Mouse (Mus musculus) kidney, adult 2 months (tissue): Measurements from ENCODE around the gene Gng8. TPM values are rescaled to one million over a fixed set of nuclear protein-coding genes. Genes with fewer than 3 reads are reported as not detected.

Experiments used
- DNase-seq: peaks from one replicate; pipeline ENCODE4 v3.0.0; 2021
- H3K27ac ChIP-seq: fragments of 200-500 bp; 2 replicates; pipeline ENCODE4 v1.5.1; 2012; ENCODE audit warnings: low read depth, low read length, control low read depth, inconsistent platforms; ENCODE audit not compliant: insufficient read depth
- H3K27me3 ChIP-seq: fragments of 200-500 bp; replicated peaks from 2 replicates; pipeline ENCODE4 v1.6.1; 2012; ENCODE audit warnings: mild to moderate bottlenecking, moderate library complexity, low read length, inconsistent platforms; ENCODE audit not compliant: control insufficient read depth, insufficient read depth
- H3K36me3 ChIP-seq: fragments of 200-500 bp; 2 replicates; pipeline ENCODE4 v1.6.1; 2012; ENCODE audit warnings: mild to moderate bottlenecking, moderate library complexity, low read length, inconsistent platforms; ENCODE audit not compliant: control insufficient read depth, insufficient read depth
- H3K4me1 ChIP-seq: fragments of 200-500 bp; 2 replicates; pipeline ENCODE4 v1.6.1; 2011; ENCODE audit warnings: low read length; ENCODE audit not compliant: control insufficient read depth, insufficient read depth
- H3K4me3 ChIP-seq: fragments of 200-500 bp; 2 replicates; pipeline ENCODE4 v1.5.1; 2011; ENCODE audit warnings: mild to moderate bottlenecking, low read depth, low read length, control low read depth; ENCODE audit not compliant: insufficient read depth
- CTCF ChIP-seq: fragments of 200-500 bp; conservative IDR thresholded peaks from 2 replicates; pipeline ENCODE4 v1.5.1; 2011; ENCODE audit warnings: low read depth, mild to moderate bottlenecking, control low read depth, low read length, moderate library complexity, mixed read lengths; ENCODE audit not compliant: insufficient read depth, insufficient read length
- POLR2A ChIP-seq: fragments of 200-500 bp; IDR thresholded peaks from one replicate; pipeline ENCODE4 v1.6.1; 2011; ENCODE audit warnings: low read depth, low read length, control low read depth
- WGBS: fragments of 180-500 bp; shearing (Covaris S2); methylation state at CpG from one replicate; pipeline ENCODE4 v1.1.7; 2018; 5-methylcytosine and 5-hydroxymethylcytosine counted together
- polyA plus RNA-seq: library from polyadenylated mRNA; depleted of rRNA; stranded (reverse); fragments of >200 nt; gene quantifications from 2 replicates; pipeline ENCODE4 v1.2.3, GENCODE M21; 2012

Gng8 gene
- polyA plus RNA-seq, 1 experiment: 3.6 TPM

GRCm38 (mm10) chr7:16869497-16869896, 22.1 kb upstream of the Gng8 start:
- H3K4me1 ChIP-seq: no peaks in the 10 kb centered on the region
- no peaks in the 10 kb centered on the region for H3K27me3 ChIP-seq
- no peak overlapping the region for H3K4me3 ChIP-seq
- no peaks in the 10 kb centered on the region for H3K36me3 ChIP-seq
- DNase-seq: no peak
- WGBS: 61% methylated on average over 16 of the region's 16 CpGs
- TF ChIP-seq CTCF (no peak), POLR2A (no peak)
- H3K27ac ChIP-seq: no peak overlapping the region

GRCm38 (mm10) chr7:16871600-16871999, 20.0 kb upstream of the Gng8 start:
- TF ChIP-seq CTCF (no peak), POLR2A (no peak)
- no peak for DNase-seq
- H3K27me3 ChIP-seq: no peaks in the 10 kb centered on the region
- no peaks in the 10 kb centered on the region for H3K4me1 ChIP-seq
- WGBS: 82% methylated on average over 10 of the region's 10 CpGs
- H3K4me3 ChIP-seq: no peak overlapping the region
- no peak overlapping the region for H3K27ac ChIP-seq
- no peaks in the 10 kb centered on the region for H3K36me3 ChIP-seq

GRCm38 (mm10) chr7:16872478-16872877, 19.1 kb upstream of the Gng8 start:
- Histone ChIP-seq H3K4me3 (no peak overlapping the region), H3K4me1 (no peaks in the 10 kb centered on the region), H3K27me3 (no peaks in the 10 kb centered on the region), H3K36me3 (no peaks in the 10 kb centered on the region), H3K27ac (no peak overlapping the region)
- TF ChIP-seq CTCF: no peak
- no peak for TF ChIP-seq POLR2A
- WGBS: 93% methylated on average over 9 of the region's 9 CpGs
- no peak for DNase-seq

GRCm38 (mm10) chr7:16873392-16873791, 18.2 kb upstream of the Gng8 start:
- WGBS: 88% methylated on average over 4 of the region's 4 CpGs
- Histone ChIP-seq H3K4me3 (no peak overlapping the region), H3K36me3 (no peaks in the 10 kb centered on the region), H3K4me1 (no peaks in the 10 kb centered on the region), H3K27me3 (no peaks in the 10 kb centered on the region), H3K27ac (no peak overlapping the region)
- TF ChIP-seq POLR2A (no peak), CTCF (no peak)
- DNase-seq: no peak

- Histone ChIP-seq H3K27ac (peak overlapping the region; percentile 29), H3K36me3 (no peaks in the 10 kb centered on the region), H3K4me3 (no peak overlapping the region), H3K27me3 (no peaks in the 10 kb centered on the region), H3K4me1 (no peaks in the 10 kb centered on the region)
- 2% methylated on average over 17 of the region's 17 CpGs for WGBS
- TF ChIP-seq POLR2A: no peak
- peak; percentile 94 for TF ChIP-seq CTCF
- peak; percentile 79 for DNase-seq
Observed at GRCm38 (mm10) chr7:16874190-16874589, 17.4 kb upstream of the Gng8 start.

- under 1% methylated on average over 33 of the region's 33 CpGs for WGBS
- peak; percentile 100 for DNase-seq
- TF ChIP-seq CTCF (peak; percentile 17; the same call in 1 of the 2 replicates), POLR2A (no peak)
- no peaks in the 10 kb centered on the region for H3K27me3 ChIP-seq
- no peaks in the 10 kb centered on the region for H3K36me3 ChIP-seq
- no peaks in the 10 kb centered on the region for H3K4me1 ChIP-seq
- peak overlapping the region; percentile 29 for H3K27ac ChIP-seq
- H3K4me3 ChIP-seq: peak overlapping the region; percentile 16; the same call in 1 of the 2 replicates
Observed at GRCm38 (mm10) chr7:16874756-16875309, 16.8 kb upstream of the Gng8 start.

- 0% methylated on average over 1 of the region's 1 CpGs for WGBS
- H3K27me3 ChIP-seq: no peaks in the 10 kb centered on the region
- H3K4me1 ChIP-seq: no peaks in the 10 kb centered on the region
Observed at GRCm38 (mm10) chr7:16875310-16875325, 16.5 kb upstream of the Gng8 start, which contains the start of gene Dact3. TSS of gene Dact3 (plus strand) at chr7:16875317.

GRCm38 (mm10) chr7:16875326-16875725, 16.3 kb upstream of the Gng8 start:
- no peak overlapping the region for H3K27ac ChIP-seq
- under 1% methylated on average over 35 of the region's 42 CpGs for WGBS
- H3K27me3 ChIP-seq: no peaks in the 10 kb centered on the region
- no peaks in the 10 kb centered on the region for H3K4me1 ChIP-seq
- DNase-seq: no peak
- no peaks in the 10 kb centered on the region for H3K36me3 ChIP-seq
- no peak for TF ChIP-seq CTCF
- TF ChIP-seq POLR2A: no peak
- H3K4me3 ChIP-seq: peak overlapping the region; percentile 52

More at GRCm38 (mm10) chr7:16875310-16875325, 16.5 kb upstream of the Gng8 start, which contains the start of gene Dact3:
- TF ChIP-seq CTCF (no peak), POLR2A (no peak)
- Histone ChIP-seq H3K4me3 (peak within 1 kb of the TSS; percentile 52), H3K36me3 (no peaks in the 10 kb centered on the region), H3K27ac (peak within 1 kb of the TSS; percentile 29)
- no peak for DNase-seq
